Mouse (Mus musculus) liver, adult (tissue): ENCODE measurements around the gene Jmjd7.

ENCODE experiments used
- GATA4 ChIP-seq: IDR thresholded peaks from 2 replicates; pipeline ENCODE4 v1.6.1; 2014; ENCODE audit warnings: mild to moderate bottlenecking, low read length; ENCODE audit not compliant: insufficient replicate concordance

Gene Jmjd7

GRCm38 (mm10) chr2:120033726-120034125 lies 6.4 kb downstream of the Jmjd7 start:
- TF ChIP-seq GATA4, result no peak

- TF ChIP-seq GATA4, result no peak
Measured at GRCm38 (mm10) chr2:120037744-120038143, 10.5 kb downstream of the Jmjd7 start.

GRCm38 (mm10) chr2:120040991-120041390 lies 13.7 kb downstream of the Jmjd7 start:
- TF ChIP-seq GATA4, result no peak

GRCm38 (mm10) chr2:120044101-120044603 lies 16.9 kb downstream of the Jmjd7 start:
- TF ChIP-seq GATA4, result no peak

GRCm38 (mm10) chr2:120044676-120045075 lies 17.4 kb downstream of the Jmjd7 start:
- no peak for TF ChIP-seq GATA4

GRCm38 (mm10) chr2:120046486-120047310 lies 19.4 kb downstream of the Jmjd7 start:
- no peak for TF ChIP-seq GATA4

GRCm38 (mm10) chr2:120048173-120048572 lies 20.9 kb downstream of the Jmjd7 start:
- TF ChIP-seq GATA4, result no peak

GRCm38 (mm10) chr2:120049632-120050274 lies 22.5 kb downstream of the Jmjd7 start:
- no peak for TF ChIP-seq GATA4

- no peak for TF ChIP-seq GATA4
Measured at GRCm38 (mm10) chr2:120051405-120051804, 24.1 kb downstream of the Jmjd7 start.

GRCm38 (mm10) chr2:120054771-120055552 lies 27.7 kb downstream of the Jmjd7 start:
- no peak; the same call in 1 of the 2 replicates for TF ChIP-seq GATA4

GRCm38 (mm10) chr2:120055923-120056322 lies 28.6 kb downstream of the Jmjd7 start:
- no peak for TF ChIP-seq GATA4

GRCm38 (mm10) chr2:120058818-120059217 lies 31.5 kb downstream of the Jmjd7 start:
- TF ChIP-seq GATA4, result no peak

- TF ChIP-seq GATA4, result no peak
Measured at GRCm38 (mm10) chr2:120059466-120059865, 32.2 kb downstream of the Jmjd7 start.

- no peak for TF ChIP-seq GATA4
Measured at GRCm38 (mm10) chr2:120060190-120060589, 32.9 kb downstream of the Jmjd7 start.

- TF ChIP-seq GATA4, result no peak
Measured at GRCm38 (mm10) chr2:120060651-120061050, 33.4 kb downstream of the Jmjd7 start.
